Mouse (Mus musculus) lung, embryonic 16.5 days (tissue): ENCODE data around the gene Syt2. TPM values are rescaled to one million over a fixed set of nuclear protein-coding genes. Genes with fewer than 3 reads are reported as not detected.
A peak's percentile ranks its signal among the peaks of the same experiment; 100 is the strongest.

ENCODE experiments used
- ATAC-seq: fragments of 200-750 bp; cut with Nextera tagmentation; 2 replicates; pipeline ENCODE4 v1.8.0; 2017; ENCODE audit warnings: low read depth, mild to moderate bottlenecking, moderate library complexity
- H3K27ac ChIP-seq: fragments of 300-500 bp; sonication (generic); 2 replicates; pipeline ENCODE4 v1.5.1; 2014; ENCODE audit warnings: mild to moderate bottlenecking, control low read depth, low read length
- H3K27me3 ChIP-seq: fragments of 300-500 bp; sonication (generic); 2 replicates; pipeline ENCODE4 v1.6.1; 2014; ENCODE audit warnings: low read depth, low read length, mixed read lengths; ENCODE audit not compliant: control insufficient read depth, insufficient read depth
- H3K36me3 ChIP-seq: fragments of 300-500 bp; sonication (generic); 2 replicates; pipeline ENCODE4 v1.6.1; 2014; ENCODE audit warnings: low read length; ENCODE audit not compliant: control insufficient read depth, insufficient read depth
- H3K4me1 ChIP-seq: fragments of 300-500 bp; sonication (generic); replicated peaks from 2 replicates; pipeline ENCODE4 v1.6.1; 2014; ENCODE audit warnings: low read length, mixed read lengths; ENCODE audit not compliant: control insufficient read depth, insufficient read depth
- H3K4me2 ChIP-seq: fragments of 300-500 bp; sonication (generic); 2 replicates; pipeline ENCODE4 v1.6.1; 2014; ENCODE audit warnings: low read depth, low read length, control low read depth
- H3K4me3 ChIP-seq: fragments of 300-500 bp; sonication (generic); 2 replicates; pipeline ENCODE4 v1.5.1; 2014; ENCODE audit warnings: mild to moderate bottlenecking, low read length, control low read depth
- H3K9ac ChIP-seq: fragments of 300-500 bp; sonication (generic); 2 replicates; pipeline ENCODE4 v1.6.1; 2014; ENCODE audit warnings: low read length, control low read depth
- H3K9me3 ChIP-seq: fragments of 300-500 bp; sonication (generic); 2 replicates; pipeline ENCODE4 v1.6.1; 2016; ENCODE audit warnings: low read length; ENCODE audit not compliant: control insufficient read depth
- WGBS: fragments of 180-500 bp; shearing (Covaris S2); extraction: QIAGEN DNeasy Blood & Tissue Kit; methylation state at CpG from one replicate; pipeline ENCODE4 v1.1.7; 2014; 5-methylcytosine and 5-hydroxymethylcytosine counted together
- polyA plus RNA-seq: library from polyadenylated mRNA; unstranded; fragments of >200 nt; fragmentation: Nextera tagmentation; extraction: Ambion mirVana; gene quantifications from 2 replicates; pipeline ENCODE4 v1.2.1, GENCODE M21; 2015

Syt2 gene
- 0.15 and 0.58 TPM in 2 replicates for polyA plus RNA-seq

- Histone ChIP-seq H3K9me3 (no peaks in the 10 kb centered on the region), H3K9ac (peak within 1 kb of the TSS; percentile 53), H3K4me2 (peak within 1 kb of the TSS; percentile 83), H3K36me3 (no peaks in the 10 kb centered on the region), H3K27me3 (peaks cover 53% of the 10 kb centered on the region), H3K4me3 (peak within 1 kb of the TSS; percentile 55), H3K27ac (no peak within 1 kb of the TSS), H3K4me1 (peaks cover 21% of the 10 kb centered on the region)
- ATAC-seq, result peak; percentile 46
- WGBS, result under 1% methylated on average over 57 of the region's 63 CpGs
Observed at GRCm38 (mm10) chr1:134646261-134646962, at the start of gene Syt2. Gene Syt2, plus strand, starts transcription at chr1:134646677.

- ATAC-seq, result no peak
- Histone ChIP-seq H3K36me3 (peaks cover 56% of the 10 kb centered on the region), H3K9me3 (no peaks in the 10 kb centered on the region), H3K27ac (no peak overlapping the region), H3K4me2 (no peak overlapping the region), H3K4me3 (no peak overlapping the region), H3K27me3 (no peaks in the 10 kb centered on the region), H3K4me1 (no peaks in the 10 kb centered on the region), H3K9ac (no peak overlapping the region)
- 74% methylated on average over 9 of the region's 9 CpGs for WGBS
Observed at GRCm38 (mm10) chr1:134597339-134598054, 49.0 kb upstream of the Syt2 start.

GRCm38 (mm10) chr1:134604086-134604485, 42.4 kb upstream of the Syt2 start:
- 91% methylated on average over 2 of the region's 2 CpGs for WGBS
- H3K9me3 ChIP-seq, result no peaks in the 10 kb centered on the region
- no peaks in the 10 kb centered on the region for H3K4me1 ChIP-seq
- no peak overlapping the region for H3K4me2 ChIP-seq
- no peaks in the 10 kb centered on the region for H3K27me3 ChIP-seq
- no peak for ATAC-seq
- no peak overlapping the region for H3K27ac ChIP-seq
- peaks cover 48% of the 10 kb centered on the region for H3K36me3 ChIP-seq
- H3K9ac ChIP-seq, result no peak overlapping the region
- no peak overlapping the region for H3K4me3 ChIP-seq

- H3K9me3 ChIP-seq, result no peaks in the 10 kb centered on the region
- H3K27me3 ChIP-seq, result no peaks in the 10 kb centered on the region
- WGBS, result 55% methylated on average over 8 of the region's 8 CpGs
- no peak overlapping the region for H3K4me2 ChIP-seq
- no peak overlapping the region for H3K9ac ChIP-seq
- H3K27ac ChIP-seq, result no peak overlapping the region
- no peaks in the 10 kb centered on the region for H3K4me1 ChIP-seq
- no peak overlapping the region for H3K4me3 ChIP-seq
- peak; percentile 49; the same call in 1 of the 2 replicates for ATAC-seq
- H3K36me3 ChIP-seq, result peaks cover 46% of the 10 kb centered on the region
Observed at GRCm38 (mm10) chr1:134605670-134606069, 40.8 kb upstream of the Syt2 start.

GRCm38 (mm10) chr1:134606381-134606780, 40.1 kb upstream of the Syt2 start:
- H3K36me3 ChIP-seq, result peaks cover 39% of the 10 kb centered on the region
- H3K27ac ChIP-seq, result no peak overlapping the region
- no peak for ATAC-seq
- H3K4me1 ChIP-seq, result no peaks in the 10 kb centered on the region
- no peak overlapping the region for H3K4me2 ChIP-seq
- no peak overlapping the region for H3K4me3 ChIP-seq
- no peaks in the 10 kb centered on the region for H3K27me3 ChIP-seq
- H3K9me3 ChIP-seq, result no peaks in the 10 kb centered on the region
- H3K9ac ChIP-seq, result no peak overlapping the region
- 89% methylated on average over 2 of the region's 2 CpGs for WGBS

GRCm38 (mm10) chr1:134607279-134607678, 39.2 kb upstream of the Syt2 start:
- Histone ChIP-seq H3K9me3 (no peaks in the 10 kb centered on the region), H3K9ac (no peak overlapping the region), H3K27me3 (no peaks in the 10 kb centered on the region), H3K4me2 (no peak overlapping the region), H3K4me3 (no peak overlapping the region), H3K36me3 (peaks cover 40% of the 10 kb centered on the region), H3K27ac (no peak overlapping the region), H3K4me1 (no peaks in the 10 kb centered on the region)
- WGBS, result 85% methylated on average over 1 of the region's 1 CpGs
- ATAC-seq, result no peak

- H3K4me2 ChIP-seq, result no peak overlapping the region
- H3K36me3 ChIP-seq, result peaks cover 43% of the 10 kb centered on the region
- ATAC-seq, result no peak
- H3K9me3 ChIP-seq, result no peaks in the 10 kb centered on the region
- 75% methylated on average over 4 of the region's 4 CpGs for WGBS
- H3K4me1 ChIP-seq, result no peaks in the 10 kb centered on the region
- no peak overlapping the region for H3K9ac ChIP-seq
- H3K27me3 ChIP-seq, result no peaks in the 10 kb centered on the region
- H3K27ac ChIP-seq, result no peak overlapping the region
- no peak overlapping the region for H3K4me3 ChIP-seq
Observed at GRCm38 (mm10) chr1:134609172-134609571, 37.3 kb upstream of the Syt2 start.

GRCm38 (mm10) chr1:134614554-134614953, 31.9 kb upstream of the Syt2 start:
- no peak overlapping the region for H3K9ac ChIP-seq
- no peaks in the 10 kb centered on the region for H3K4me1 ChIP-seq
- 92% methylated on average over 5 of the region's 5 CpGs for WGBS
- no peaks in the 10 kb centered on the region for H3K9me3 ChIP-seq
- no peak overlapping the region for H3K4me2 ChIP-seq
- peaks cover 38% of the 10 kb centered on the region for H3K36me3 ChIP-seq
- no peak overlapping the region for H3K4me3 ChIP-seq
- H3K27ac ChIP-seq, result no peak overlapping the region
- H3K27me3 ChIP-seq, result no peaks in the 10 kb centered on the region
- ATAC-seq, result no peak

GRCm38 (mm10) chr1:134614988-134615387, 31.5 kb upstream of the Syt2 start:
- WGBS, result 91% methylated on average over 2 of the region's 2 CpGs

More at GRCm38 (mm10) chr1:134614988-134615387, 31.5 kb upstream of the Syt2 start:
- Histone ChIP-seq H3K27ac (no peak overlapping the region), H3K9ac (no peak overlapping the region), H3K4me3 (no peak overlapping the region), H3K9me3 (no peaks in the 10 kb centered on the region), H3K4me1 (no peaks in the 10 kb centered on the region), H3K36me3 (peaks cover 40% of the 10 kb centered on the region), H3K4me2 (no peak overlapping the region), H3K27me3 (no peaks in the 10 kb centered on the region)
- ATAC-seq, result no peak
